Mouse (Mus musculus): Measurements from ENCODE around the gene Atp6v0b.

Gene Atp6v0b

DNA sequence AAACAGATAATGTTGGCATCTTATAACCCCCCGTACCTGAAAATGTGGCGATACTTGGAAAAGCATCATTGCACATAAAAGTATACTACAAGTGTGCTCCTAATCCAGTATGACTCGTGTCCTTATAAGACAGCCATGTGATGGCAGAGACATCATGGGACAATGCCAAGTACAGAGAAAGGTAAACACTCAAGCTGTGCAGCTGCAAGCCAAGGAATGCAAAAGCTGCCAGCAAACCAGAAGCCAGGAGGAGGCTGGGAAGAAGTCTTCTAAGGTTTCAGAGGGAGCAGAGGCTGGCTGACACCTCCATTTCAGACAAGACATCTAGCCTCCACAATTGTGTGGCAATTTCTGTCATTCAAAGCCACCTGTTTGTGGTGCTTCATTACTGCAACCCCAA, 19.1 kb upstream of the Atp6v0b start:
- DNase-seq, result peak; percentile 71

GRCm38 (mm10) chr4:117904761-117905160, 17.6 kb upstream of the Atp6v0b start:
- DNase-seq, result no peak

- no peak for DNase-seq
Observed at GRCm38 (mm10) chr4:117904094-117904493, 17.0 kb upstream of the Atp6v0b start.

GRCm38 (mm10) chr4:117898111-117898510, 11.0 kb upstream of the Atp6v0b start:
- no peak for DNase-seq

DNA sequence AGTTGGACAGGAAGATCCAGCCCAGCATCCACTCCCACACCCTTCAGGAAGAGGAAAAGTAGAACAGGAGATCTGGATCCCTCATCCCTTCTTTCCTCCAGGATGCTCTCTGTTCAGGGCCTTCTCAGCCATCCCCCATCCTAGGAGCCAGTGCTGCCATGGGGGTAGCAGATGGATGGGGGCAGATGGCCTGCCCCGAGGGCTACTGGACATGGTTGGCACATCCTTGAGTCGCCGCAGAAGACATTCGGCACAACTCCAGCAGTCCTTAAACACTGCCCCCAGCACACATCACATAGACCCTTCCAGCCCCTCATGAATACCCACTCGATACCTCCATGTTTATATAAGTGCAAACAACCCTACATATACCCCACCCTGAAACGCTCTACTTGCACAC, 8.9 kb upstream of the Atp6v0b start:
- no peak for DNase-seq

GRCm38 (mm10) chr4:117895339-117895738, 8.2 kb upstream of the Atp6v0b start:
- no peak for DNase-seq

DNA sequence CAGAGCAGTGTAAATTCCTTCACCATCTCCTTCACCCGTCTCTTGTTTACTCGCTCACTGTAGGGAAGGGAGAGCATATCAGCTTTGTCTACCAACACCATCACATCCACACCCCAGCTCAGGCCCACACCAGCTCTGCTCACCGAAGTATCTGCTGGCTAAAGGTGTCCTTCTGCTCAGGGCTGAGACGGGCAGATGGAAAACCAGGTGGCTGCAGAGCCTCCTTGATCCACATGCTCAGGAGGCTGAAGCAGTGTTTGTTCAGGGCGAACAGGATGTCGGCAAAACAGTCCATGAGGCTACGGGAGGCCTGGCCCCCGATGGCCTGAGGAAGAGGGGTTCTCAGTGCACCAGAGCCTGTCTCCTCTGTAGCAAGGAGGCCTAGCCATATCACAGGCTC, 7.5 kb upstream of the Atp6v0b start:
- no peak for DNase-seq

GRCm38 (mm10) chr4:117893376-117893775, 6.2 kb upstream of the Atp6v0b start:
- DNase-seq, result peak; percentile 57

GRCm38 (mm10) chr4:117891738-117892161, 4.6 kb upstream of the Atp6v0b start, which contains the start of gene Dph2:
Gene Dph2, minus strand, starts transcription at chr4:117892032.
- DNase-seq, result peak; percentile 91

GRCm38 (mm10) chr4:117890750-117891149, 3.6 kb upstream of the Atp6v0b start:
- no peak for DNase-seq

DNA sequence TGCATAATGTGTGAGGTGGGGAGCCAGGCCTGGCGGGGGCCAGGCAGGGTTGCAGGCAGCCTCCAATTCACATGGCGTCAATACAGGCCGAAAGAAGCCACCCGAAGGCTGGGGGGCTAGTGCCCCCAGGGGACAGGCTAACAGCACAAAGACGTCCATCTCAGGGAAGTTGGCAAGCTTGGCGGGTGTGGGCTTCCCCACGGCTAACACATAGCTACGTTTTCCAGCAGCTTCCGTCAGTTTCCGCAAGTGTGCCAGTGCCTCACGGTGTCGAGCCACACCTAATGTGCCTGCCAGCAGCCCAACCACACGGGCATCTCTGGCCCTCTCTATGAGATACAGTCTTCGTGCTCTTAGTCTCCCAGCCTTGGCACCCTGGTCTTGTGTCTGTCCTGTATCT, 2.9 kb upstream of the Atp6v0b start:
- DNase-seq, result no peak

GRCm38 (mm10) chr4:117889471-117889870, 2.3 kb upstream of the Atp6v0b start:
- DNase-seq, result no peak

- no peak for DNase-seq
Observed at GRCm38 (mm10) chr4:117887920-117888319, 787 bp upstream of the Atp6v0b start.

DNA sequence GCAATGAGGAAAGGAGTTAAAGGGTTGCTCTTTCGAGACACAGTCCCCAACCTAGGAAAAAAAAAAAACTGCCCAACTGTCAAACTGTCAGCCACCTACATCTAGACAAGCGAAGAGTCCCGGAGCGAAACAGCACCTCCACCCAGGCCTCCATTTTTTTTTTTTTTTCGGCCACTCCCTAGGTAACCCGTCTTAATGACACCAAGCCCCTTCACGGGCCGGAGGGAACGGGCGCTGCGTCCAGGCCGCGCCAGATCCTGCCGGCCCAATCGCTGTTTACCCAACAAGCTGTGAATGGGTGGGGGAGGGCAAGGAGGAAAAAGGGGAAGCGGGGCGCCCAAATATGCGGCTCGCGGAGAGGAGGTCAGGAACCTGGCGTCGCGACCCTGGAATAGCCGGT, 489 bp downstream of the Atp6v0b start:
- peak; percentile 30 for DNase-seq

DNA sequence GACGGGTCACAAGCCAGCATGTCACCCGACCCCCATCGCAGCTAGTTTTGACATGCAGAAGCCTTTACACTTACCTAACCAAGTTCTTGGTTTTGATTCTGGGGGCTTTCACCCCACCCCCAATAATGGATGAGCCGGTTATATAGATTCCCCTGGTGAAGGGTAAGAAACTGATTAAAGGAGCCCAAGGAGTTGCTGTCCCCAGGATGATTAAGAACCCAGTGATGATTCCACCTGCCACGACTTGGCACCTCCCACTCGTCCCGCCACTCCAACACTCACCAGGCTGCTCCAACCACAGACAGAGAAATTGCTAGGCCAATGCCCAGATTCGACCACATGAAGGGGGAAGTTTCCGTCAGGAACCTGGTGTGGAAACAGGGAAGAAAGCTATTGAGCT, 1.1 kb downstream of the Atp6v0b start:
- no peak for DNase-seq

- DNase-seq, result no peak
Observed at GRCm38 (mm10) chr4:117885093-117885492, 2.0 kb downstream of the Atp6v0b start.

- DNase-seq, result no peak
Observed at GRCm38 (mm10) chr4:117884146-117884545, 3.0 kb downstream of the Atp6v0b start.

DNA sequence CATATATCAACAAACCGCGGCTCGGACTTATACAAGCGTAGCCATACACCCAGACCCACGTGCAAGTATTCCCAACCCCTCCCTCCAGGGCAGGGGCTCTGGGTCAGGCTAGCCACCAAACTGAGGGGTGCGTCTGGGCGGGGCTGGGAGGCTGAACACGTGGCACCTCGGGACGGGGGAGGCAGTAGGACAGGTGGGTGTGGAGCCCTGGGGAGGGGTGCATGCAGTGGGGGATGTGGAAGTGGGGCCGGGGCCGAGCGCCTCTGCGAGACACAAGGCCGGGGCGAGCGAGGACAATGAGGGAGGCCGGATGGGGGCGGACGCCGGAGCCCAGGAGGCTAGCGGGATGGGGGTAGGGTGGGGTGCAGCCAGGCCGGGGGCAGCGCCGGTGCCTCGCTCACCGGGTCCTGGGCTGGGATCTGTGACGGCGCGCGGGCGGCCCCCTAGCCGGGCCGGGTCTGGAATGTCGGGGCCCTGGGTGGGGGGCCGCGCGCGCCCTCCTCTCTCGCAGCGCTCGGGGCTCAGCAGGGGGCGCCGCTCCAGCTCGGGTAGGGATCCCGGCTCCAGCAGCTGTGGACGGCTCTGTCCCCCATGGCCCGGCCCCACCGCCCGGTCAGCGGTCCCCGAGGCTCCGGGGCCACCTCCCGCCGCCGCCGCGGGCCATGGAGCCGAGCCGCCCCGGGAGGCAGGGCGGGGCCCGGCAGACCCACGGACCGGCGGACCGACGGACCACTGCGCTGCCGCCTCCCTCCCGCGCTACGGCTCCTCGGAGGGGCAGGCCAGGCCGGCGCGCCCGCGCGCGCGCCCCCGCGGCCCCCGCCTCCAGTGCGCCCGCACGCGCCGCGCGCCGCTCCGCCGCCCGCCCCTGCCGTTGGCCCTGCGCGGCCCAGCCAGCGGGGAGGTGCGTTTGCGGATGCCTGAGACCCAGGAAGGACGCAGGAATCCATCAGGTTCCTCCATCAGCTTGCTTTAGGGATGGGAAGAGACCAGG, 4.1 kb downstream of the Atp6v0b start, which contains the start of gene B4galt2:
Gene B4galt2 (minus strand): TSS at position 787 of the 991 bp plus-strand sequence.
- DNase-seq, result peak; percentile 62

- DNase-seq, result no peak
Observed at GRCm38 (mm10) chr4:117878703-117879102, 8.4 kb downstream of the Atp6v0b start.

DNA sequence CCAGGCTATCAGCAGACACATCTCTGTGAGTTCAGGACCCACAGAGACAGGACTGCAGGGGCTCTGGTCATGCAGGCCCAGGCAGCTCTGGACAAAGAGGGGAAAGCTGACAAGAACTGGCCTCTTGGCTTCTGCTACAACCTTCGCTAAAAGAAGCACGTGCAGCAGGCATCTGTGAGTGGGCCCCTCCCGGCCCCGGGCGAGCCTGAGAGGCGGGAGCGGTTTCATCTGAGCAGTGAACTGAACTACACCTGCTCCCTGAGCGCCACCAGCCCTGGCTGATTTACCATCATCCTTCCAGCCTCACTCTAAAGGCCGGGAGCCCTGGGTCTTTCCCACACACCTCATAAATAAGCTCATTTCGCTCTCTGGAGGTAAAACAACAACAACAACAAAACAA, 8.8 kb downstream of the Atp6v0b start:
- DNase-seq, result no peak

GRCm38 (mm10) chr4:117873615-117874014, 13.5 kb downstream of the Atp6v0b start:
- DNase-seq, result no peak

DNA sequence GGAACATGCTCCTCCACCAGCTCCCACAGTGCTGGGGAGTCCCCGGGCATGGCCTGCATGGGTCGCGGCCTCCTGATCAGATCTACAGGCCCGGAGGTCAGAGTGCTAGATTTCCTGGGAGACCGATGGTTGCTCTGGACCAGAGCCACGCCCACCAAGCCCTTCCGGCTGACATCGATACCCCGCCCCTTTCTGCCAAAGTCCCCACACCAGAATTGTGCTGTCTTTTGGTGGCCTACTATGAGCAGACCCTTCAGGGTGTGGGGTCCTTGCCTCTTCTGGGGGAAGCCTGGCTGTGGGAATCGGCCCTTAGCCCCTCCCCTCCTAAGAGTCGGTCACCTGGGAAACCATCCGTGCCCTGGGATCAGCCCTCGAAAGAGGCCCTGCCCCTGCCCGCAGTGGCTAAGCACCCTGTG, 14.7 kb downstream of the Atp6v0b start, which contains the start of gene Ccdc24:
Gene Ccdc24 (minus strand): TSS at position 87 of the 416 bp plus-strand sequence.
- DNase-seq, result peak; percentile 51

DNA sequence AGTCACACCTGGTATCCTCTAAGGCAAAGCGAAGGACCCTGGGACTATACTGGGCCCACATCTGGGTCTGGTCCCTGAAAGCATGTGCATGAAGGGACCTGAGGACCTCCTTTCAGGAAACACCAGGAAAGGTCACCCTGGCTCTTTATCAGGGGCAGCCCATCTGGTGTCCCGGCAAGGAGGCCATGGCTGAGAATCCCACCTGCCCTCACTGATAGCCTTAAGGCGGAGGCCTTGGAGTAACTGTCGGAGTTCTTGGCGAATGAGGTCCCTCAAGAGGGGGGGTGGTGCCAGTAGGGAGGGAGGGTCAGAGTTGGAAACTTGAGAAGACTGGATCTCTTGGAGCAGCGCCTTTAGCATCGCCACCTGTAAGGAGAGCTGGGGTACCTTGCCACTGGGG, 15.3 kb downstream of the Atp6v0b start:
- DNase-seq, result no peak

GRCm38 (mm10) chr4:117870437-117870836, 16.7 kb downstream of the Atp6v0b start:
- DNase-seq, result no peak

Measured in lung, postnatal 10 days (tissue).